Mouse (Mus musculus): ENCODE data around the gene Rcn1.

Gene Rcn1

GRCm38 (mm10) chr2:105394375-105394774 lies 4.7 kb downstream of the Rcn1 start:
- no peak for DNase-seq (ENCODE audit: low read depth)

DNA sequence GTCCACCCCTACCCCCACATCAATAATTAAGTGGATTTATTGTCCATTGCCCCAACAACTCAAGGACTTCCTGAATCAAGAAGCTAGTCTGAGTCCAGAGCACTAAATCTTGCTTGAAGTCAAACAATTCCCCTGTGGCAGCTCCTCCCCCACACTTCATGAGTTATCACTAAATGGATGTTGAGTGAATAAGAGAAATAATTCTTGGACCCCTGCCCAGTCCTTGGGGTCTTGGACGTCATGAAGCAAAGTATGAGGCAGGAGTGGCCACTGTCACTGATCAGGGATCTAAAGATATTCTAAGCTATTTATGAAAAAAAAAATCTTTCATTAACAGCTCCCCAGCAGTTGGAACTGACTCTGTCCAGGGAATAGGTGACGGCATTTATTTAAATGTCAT lies 6.6 kb downstream of the Rcn1 start:
- no peak for DNase-seq (ENCODE audit: low read depth)

- DNase-seq (ENCODE audit: low read depth), result no peak
Measured at GRCm38 (mm10) chr2:105391414-105391784, 7.7 kb downstream of the Rcn1 start.

DNA sequence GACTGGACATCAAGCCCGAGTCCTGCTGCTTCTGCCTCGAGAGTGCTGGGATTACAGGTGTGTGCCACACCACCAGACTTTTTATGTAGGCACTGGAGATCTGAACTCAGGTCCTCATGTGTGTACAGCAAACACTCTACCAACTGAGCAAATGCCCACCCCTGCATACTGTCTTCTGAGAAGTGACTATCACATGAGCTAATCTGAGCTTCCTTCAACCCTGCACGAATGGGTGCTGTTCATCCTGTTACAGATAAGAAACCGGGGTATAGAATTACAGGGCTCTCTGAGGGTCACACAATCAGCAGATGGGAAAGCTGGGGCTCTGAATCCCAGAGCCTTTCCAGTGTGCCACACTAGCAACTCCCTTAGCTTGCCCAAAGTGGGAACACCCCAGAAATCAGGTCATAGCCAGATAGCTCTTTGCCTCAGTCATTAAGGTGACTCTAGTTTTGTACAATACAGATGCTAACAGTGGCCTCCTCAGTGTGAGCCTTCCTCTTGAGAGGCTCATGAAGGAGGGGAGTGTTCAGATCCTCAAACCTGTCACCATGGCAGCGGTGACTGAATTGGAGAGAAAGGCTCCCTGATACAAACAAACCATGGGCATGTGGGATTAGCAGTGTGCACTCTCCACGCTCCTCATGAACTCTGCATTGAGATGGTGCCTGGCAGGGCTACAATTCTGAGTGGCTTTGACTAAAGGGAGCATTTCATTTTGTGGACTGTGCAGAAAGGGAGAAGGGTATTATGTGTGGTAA lies 8.3 kb downstream of the Rcn1 start:
- DNase-seq (ENCODE audit: low read depth), result no peak

GRCm38 (mm10) chr2:105389007-105389890 lies 9.9 kb downstream of the Rcn1 start:
- no peak for DNase-seq (ENCODE audit: low read depth)

DNA sequence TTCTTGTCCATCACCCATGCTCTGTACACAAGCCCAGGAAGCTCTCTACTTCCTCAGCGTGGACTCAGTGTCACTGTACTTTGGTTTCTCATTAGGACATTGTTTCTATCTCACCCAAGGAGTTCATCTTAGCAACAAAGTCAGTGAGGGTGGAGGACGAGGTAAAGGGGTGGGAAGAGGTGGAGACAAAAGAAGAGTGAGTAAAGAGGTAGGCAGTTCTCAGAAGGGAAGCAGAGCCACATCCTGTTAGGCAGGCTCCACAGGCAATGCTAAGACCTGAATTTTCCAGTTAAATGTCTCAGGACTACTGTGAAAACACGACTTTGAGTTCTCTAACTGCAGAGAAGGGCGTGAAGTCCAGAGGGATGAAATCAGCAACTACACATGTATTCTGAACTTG lies 12.7 kb downstream of the Rcn1 start:
- DNase-seq (ENCODE audit: low read depth), result no peak

DNA sequence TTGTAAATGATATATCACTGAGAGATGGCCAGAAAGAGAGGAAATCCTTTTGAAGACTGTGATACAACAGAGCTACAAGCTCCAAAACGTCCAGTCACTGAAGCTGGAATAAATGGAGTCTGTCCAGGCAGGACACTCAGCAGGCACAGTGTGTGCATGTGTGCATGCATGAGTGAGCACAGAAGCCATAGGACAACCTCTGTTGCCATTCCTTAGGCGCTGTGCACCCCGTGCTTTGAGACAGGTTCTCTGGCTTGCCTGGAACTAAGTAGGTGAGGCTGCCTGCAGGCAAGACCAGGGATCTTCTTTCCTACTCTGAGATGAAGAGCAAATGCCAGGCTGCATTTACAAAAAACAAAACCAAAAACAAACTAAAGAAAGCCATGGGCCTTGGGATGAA lies 14.1 kb downstream of the Rcn1 start:
- DNase-seq (ENCODE audit: low read depth), result no peak

DNA sequence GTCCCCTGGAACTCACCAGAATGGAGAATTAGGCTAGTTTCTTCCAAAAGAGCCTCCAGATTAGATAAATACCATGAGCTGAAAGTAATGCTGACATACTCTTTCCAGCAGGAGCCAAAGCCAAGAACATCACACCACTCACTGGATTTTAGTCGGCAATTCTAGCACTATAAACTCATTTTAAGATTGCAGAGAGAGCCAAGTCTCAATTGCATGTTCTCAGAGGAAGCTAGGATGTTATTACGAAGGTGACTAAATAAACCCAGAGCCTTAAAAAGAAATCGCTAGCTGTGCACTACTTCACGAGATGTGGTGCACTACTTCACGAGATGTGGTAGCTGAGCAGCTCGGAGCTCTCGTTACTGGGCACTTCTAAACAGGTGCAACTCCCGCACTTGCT lies 16.1 kb downstream of the Rcn1 start:
- DNase-seq (ENCODE audit: low read depth), result no peak

GRCm38 (mm10) chr2:105380757-105381319 lies 18.3 kb downstream of the Rcn1 start:
- DNase-seq (ENCODE audit: low read depth), result no peak

DNA sequence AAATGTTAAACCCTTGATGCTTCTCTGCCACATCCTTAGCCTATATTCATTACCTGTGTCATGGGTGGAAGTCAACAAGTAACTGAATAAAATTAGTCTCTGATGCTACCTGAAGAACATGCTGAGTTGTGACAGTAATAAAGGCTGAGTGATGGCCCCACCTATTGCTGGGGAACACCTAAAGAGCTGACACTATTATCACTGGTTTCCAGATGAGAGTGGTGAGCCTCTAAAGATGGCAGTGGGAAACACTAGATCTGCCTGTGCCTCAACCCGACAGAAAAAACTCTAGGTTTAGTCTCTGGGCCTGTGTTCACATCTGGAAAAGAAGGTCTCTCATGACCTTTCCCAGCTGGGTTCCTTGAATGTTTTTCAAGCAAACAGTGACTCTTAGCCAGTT lies 19.4 kb downstream of the Rcn1 start:
- DNase-seq (ENCODE audit: low read depth), result no peak

DNA sequence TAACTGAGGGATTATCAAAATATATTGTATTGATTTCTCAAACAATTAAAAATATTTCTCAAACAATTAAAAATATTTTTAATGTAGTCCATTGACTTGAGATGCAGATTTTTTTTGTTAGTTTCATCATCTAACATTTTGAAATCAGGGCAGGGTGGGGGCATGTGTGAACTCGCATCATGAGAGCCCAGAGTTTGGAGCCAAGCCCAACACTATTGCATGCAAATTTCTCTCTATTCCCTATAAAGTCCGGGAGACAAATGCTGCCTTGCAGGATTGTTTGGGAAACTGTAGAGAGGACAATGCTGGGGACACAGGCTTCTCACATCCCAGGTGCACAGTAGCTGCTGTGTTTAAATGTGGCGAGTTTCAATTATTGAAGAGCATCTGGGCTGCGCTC lies 23.4 kb downstream of the Rcn1 start:
- no peak for DNase-seq (ENCODE audit: low read depth)

GRCm38 (mm10) chr2:105375261-105375660 lies 23.9 kb downstream of the Rcn1 start:
- DNase-seq (ENCODE audit: low read depth), result no peak

- DNase-seq (ENCODE audit: low read depth), result no peak
Measured at GRCm38 (mm10) chr2:105373658-105374057, 25.5 kb downstream of the Rcn1 start.

- DNase-seq (ENCODE audit: low read depth), result no peak
Measured at GRCm38 (mm10) chr2:105372727-105373126, 26.4 kb downstream of the Rcn1 start.

DNA sequence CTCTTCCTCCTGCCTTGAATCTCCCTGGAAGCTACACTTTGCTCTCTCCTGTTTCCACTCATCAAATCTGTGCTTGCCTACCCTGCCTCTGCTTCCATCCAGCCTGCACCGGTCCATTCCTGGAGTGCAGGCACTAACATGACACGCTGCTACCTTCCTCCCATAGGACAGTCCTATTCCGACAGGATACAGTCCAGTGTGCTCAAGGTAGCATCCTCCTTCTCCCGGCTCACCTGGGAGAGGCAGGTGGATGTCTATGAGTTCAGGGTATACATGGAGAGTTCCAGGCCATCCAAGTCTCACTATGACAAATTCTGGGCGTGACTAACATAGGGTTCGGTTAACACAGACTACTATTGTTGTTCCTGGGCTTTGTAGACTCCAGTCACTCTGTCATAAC lies 27.0 kb downstream of the Rcn1 start:
- no peak for DNase-seq (ENCODE audit: low read depth)

- no peak for DNase-seq (ENCODE audit: low read depth)
Measured at GRCm38 (mm10) chr2:105370698-105371097, 28.4 kb downstream of the Rcn1 start.

DNA sequence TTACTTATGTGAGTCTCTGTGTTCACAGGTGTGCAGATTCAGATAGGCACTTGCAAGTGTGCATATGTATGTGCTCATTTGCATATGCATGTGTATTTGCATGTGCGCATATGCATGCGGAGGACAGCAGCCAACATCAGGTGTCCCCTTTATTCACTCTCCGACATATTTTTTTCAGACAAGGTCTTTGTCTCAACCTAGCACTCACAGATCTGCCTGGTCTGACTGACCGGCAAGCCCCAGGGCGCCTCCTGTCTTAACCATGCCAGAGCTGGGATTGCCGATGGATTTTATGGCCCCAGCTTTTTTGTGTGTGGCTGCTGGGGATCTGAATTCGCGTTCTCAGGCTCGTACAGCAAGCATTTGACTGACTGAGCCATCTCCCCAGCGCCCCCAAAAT lies 28.9 kb downstream of the Rcn1 start:
- no peak for DNase-seq (ENCODE audit: low read depth)

GRCm38 (mm10) chr2:105367623-105368022 lies 31.5 kb downstream of the Rcn1 start:
- no peak for DNase-seq (ENCODE audit: low read depth)

DNA sequence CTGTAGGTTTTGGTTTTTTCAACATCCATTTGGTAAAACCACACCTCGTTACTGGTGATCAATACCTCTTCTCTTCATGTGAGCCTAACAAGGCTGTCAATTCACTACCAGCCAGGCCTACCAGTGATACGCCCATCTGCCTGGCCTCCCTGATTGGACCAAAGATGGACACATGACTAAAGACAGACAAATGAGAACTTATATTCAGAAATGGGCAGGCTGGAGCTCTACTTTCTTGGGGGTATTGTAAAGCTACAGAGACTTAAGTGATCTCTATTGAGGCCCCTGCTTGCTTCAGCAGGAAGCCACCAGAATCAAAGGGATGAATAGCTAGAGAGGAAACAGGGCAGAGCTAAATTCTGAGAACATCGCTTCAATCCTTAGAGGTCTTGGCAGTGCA lies 41.1 kb downstream of the Rcn1 start:
- DNase-seq (ENCODE audit: low read depth), result no peak

GRCm38 (mm10) chr2:105356791-105357190 lies 42.3 kb downstream of the Rcn1 start:
- no peak for DNase-seq (ENCODE audit: low read depth)

GRCm38 (mm10) chr2:105348886-105349285 lies 50.2 kb downstream of the Rcn1 start:
- DNase-seq (ENCODE audit: low read depth), result no peak

DNA sequence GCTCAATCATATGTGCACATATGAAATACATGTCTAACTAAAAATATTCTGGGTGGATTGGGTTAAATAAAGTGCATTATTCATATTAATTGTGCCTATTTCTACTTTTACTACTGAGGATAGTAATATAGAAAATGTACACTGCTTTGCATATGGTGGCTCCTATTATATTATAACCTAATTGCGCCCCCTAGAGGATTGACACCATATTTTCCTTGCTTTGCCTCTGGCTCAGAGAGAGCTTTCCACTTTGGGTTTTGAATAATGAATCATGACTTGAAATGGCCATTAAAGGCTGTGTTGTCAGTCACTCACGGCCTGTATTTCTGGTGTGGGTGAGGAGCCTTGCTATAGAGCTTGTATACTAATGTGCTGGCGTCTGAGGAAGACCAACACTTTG lies 59.1 kb downstream of the Rcn1 start:
- DNase-seq (ENCODE audit: low read depth), result no peak
